Mouse (Mus musculus) cerebellum, adult 2 months (tissue): ENCODE measurements at regions not wholly inside any gene's neighbourhood (a gene's known extent, or its start where the extent isn't known, plus 50 kb on each side); places are given as distances from the start of the nearest gene placed in this dataset.

Experiments used
- CTCF ChIP-seq: fragments of 200-500 bp; IDR thresholded peaks from 2 replicates; pipeline ENCODE4 v1.5.1; 2011; ENCODE audit warnings: low read depth, mild to moderate bottlenecking, control low read depth, low read length, moderate library complexity, borderline replicate concordance; ENCODE audit not compliant: insufficient read depth
- POLR2A ChIP-seq: fragments of 200-500 bp; IDR thresholded peaks from 2 replicates; pipeline ENCODE4 v1.6.1; 2011; ENCODE audit warnings: low read length, control low read depth, borderline replicate concordance; ENCODE audit not compliant: insufficient read depth

DNA sequence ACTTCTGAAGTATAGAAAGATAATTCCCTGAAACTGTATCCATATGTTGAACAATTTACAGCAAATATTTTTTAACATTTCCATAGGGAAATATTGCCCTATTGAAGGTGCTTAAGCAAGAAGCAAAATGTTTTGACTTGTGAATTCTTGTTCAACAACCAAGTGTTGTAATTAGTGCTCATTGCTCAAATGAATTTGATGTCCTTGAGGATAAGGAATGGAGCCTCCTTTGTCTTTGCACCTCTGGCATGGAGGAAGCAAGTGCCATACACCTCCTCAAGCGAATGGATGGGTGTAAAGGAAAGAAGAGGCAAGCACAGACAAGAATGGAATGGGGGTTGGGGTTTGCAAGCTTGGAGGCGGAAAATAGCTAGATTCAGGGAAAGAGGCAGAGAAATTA is 59.2 kb upstream of the Agbl1 start:
- TF ChIP-seq CTCF (no peak), POLR2A (no peak)
